Mouse (Mus musculus) heart, postnatal 0 days (tissue): Measurements from ENCODE around the gene Fgfr2. TPM values are rescaled to one million over a fixed set of nuclear protein-coding genes. Genes with fewer than 3 reads are reported as not detected.

Experiments used
- ATAC-seq: fragments of 200-750 bp; cut with Nextera tagmentation; 2 replicates; pipeline ENCODE4 v1.8.0; 2017; ENCODE audit warnings: low read depth, moderate number of reproducible peaks, moderate library complexity; ENCODE audit not compliant: insufficient read depth
- DNase-seq: peaks from one replicate; pipeline ENCODE4 v3.0.0-alpha.2; 2016; ENCODE audit warnings: low spot score
- H3K27ac ChIP-seq: fragments of 300-500 bp; sonication (generic); 2 replicates; pipeline ENCODE4 v1.5.1; 2014; ENCODE audit warnings: low read depth, mild to moderate bottlenecking
- H3K27me3 ChIP-seq: fragments of 300-500 bp; sonication (generic); 2 replicates; pipeline ENCODE4 v1.6.1; 2014; ENCODE audit warnings: low read length, mixed read lengths; ENCODE audit not compliant: control insufficient read depth, insufficient read depth
- H3K36me3 ChIP-seq: fragments of 300-500 bp; sonication (generic); replicated peaks from 2 replicates; pipeline ENCODE4 v1.6.1; 2014; ENCODE audit warnings: low read length, mixed read lengths; ENCODE audit not compliant: control insufficient read depth, insufficient read depth
- H3K4me1 ChIP-seq: fragments of 300-500 bp; sonication (generic); 2 replicates; pipeline ENCODE4 v1.6.1; 2014; ENCODE audit warnings: antibody characterized with exemption; ENCODE audit not compliant: control insufficient read depth, insufficient read depth
- H3K4me2 ChIP-seq: fragments of 300-500 bp; sonication (generic); 2 replicates; pipeline ENCODE4 v1.6.1; 2014; ENCODE audit warnings: low read depth, mild to moderate bottlenecking, low read length, moderate library complexity
- H3K4me3 ChIP-seq: fragments of 300-500 bp; sonication (generic); 2 replicates; pipeline ENCODE4 v1.5.1; 2014; ENCODE audit warnings: low read depth, low read length
- H3K9ac ChIP-seq: fragments of 300-500 bp; sonication (generic); replicated peaks from 2 replicates; pipeline ENCODE4 v1.6.1; 2014; ENCODE audit warnings: low read depth, low read length, mixed read lengths
- H3K9me3 ChIP-seq: fragments of 300-500 bp; sonication (generic); replicated peaks from 2 replicates; pipeline ENCODE4 v1.6.1; 2016; ENCODE audit warnings: low read length; ENCODE audit not compliant: control insufficient read depth
- CTCF ChIP-seq: IDR thresholded peaks from 2 replicates; pipeline ENCODE4 v1.5.1; 2016; ENCODE audit warnings: antibody characterized with exemption, control low read depth, low read depth
- EP300 ChIP-seq: IDR thresholded peaks from 2 replicates; pipeline ENCODE4 v1.6.1; 2016; ENCODE audit warnings: antibody characterized with exemption, low read depth
- WGBS: fragments of 180-500 bp; shearing (Covaris S2); extraction: QIAGEN DNeasy Blood & Tissue Kit; methylation state at CpG from one replicate; pipeline ENCODE4 v1.1.7; 2014; 5-methylcytosine and 5-hydroxymethylcytosine counted together
- polyA plus RNA-seq: library from polyadenylated mRNA; unstranded; fragments of >200 nt; fragmentation: Nextera tagmentation; extraction: Ambion mirVana; gene quantifications from 2 replicates; pipeline ENCODE4 v1.2.1, GENCODE M21; 2015
- total RNA-seq: library from RNA; depleted of rRNA; stranded (reverse); fragments of >200 nt; gene quantifications from 2 replicates; pipeline ENCODE4 v1.2.3, GENCODE M21; 2014; ENCODE audit warnings: low replicate concordance

Gene Fgfr2
- total and polyA plus RNA-seq, 2 experiments from 2014 or later, result 3.8 to 11.5 TPM

DNA sequence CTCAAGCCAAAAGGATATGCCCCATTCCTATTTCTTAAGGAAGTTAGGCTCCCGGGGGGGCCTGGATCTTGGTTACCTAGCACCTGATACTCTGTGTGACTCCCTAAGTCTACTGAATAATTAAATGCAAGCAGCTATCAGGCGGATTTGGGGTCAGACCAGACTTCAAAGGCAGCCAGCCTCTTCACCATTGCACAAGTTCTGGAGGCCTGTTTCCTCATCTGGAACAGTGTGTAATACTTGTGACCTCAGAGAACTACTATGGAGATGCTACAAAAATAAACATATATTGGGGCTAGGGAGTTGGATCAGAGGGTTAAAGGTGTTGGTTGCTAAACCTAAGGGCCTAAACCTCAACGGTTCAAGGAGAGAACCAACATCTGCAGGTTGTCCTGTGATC is 2486.9 kb downstream of the Fgfr2 start:
- H3K36me3 ChIP-seq, result no peaks in the 10 kb centered on the region
- no peak overlapping the region for H3K4me3 ChIP-seq
- DNase-seq (no peak), ATAC-seq (no peak)
- H3K9me3 ChIP-seq, result no peaks in the 10 kb centered on the region
- no peak overlapping the region for H3K9ac ChIP-seq
- H3K4me2 ChIP-seq, result no peak overlapping the region
- H3K27ac ChIP-seq, result no peak overlapping the region
- H3K4me1 ChIP-seq, result peaks cover 21% of the 10 kb centered on the region
- no peaks in the 10 kb centered on the region for H3K27me3 ChIP-seq
- WGBS, result 86% methylated on average over 3 of the region's 3 CpGs
- no peak for TF ChIP-seq EP300
- TF ChIP-seq CTCF, result no peak

DNA sequence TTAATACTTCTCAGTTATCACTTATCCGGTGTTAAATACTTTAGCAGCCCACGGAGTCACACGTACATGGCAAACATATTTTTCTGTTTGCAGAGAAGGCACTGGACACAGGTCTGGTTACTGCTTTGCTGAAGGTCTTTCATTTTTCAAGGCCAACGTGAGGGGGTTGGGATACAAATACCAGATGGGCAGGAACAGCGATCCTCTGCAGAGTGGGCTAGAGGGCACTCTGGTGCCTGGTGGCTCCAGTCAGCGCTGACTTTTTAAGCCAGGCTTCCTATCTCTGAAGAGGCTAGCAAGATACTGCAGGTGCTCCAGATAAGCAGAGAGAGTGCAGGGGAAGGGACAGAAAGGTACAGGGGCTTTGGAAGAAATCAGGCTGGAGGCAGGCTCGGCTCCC is 2487.9 kb downstream of the Fgfr2 start:
- H3K9ac ChIP-seq, result no peak overlapping the region
- no peak overlapping the region for H3K4me2 ChIP-seq
- DNase-seq, result peak; percentile 61
- peak; percentile 64; the same call in 1 of the 2 replicates for ATAC-seq
- WGBS, result 33% methylated on average over 7 of the region's 7 CpGs
- no peak overlapping the region for H3K4me3 ChIP-seq
- no peaks in the 10 kb centered on the region for H3K27me3 ChIP-seq
- TF ChIP-seq EP300, result no peak
- H3K4me1 ChIP-seq, result peaks cover 17% of the 10 kb centered on the region
- H3K27ac ChIP-seq, result 0 out of 2 replicates have a peak overlapping the region, but pooled peaks have one; percentile 18
- no peaks in the 10 kb centered on the region for H3K9me3 ChIP-seq
- H3K36me3 ChIP-seq, result no peaks in the 10 kb centered on the region

DNA sequence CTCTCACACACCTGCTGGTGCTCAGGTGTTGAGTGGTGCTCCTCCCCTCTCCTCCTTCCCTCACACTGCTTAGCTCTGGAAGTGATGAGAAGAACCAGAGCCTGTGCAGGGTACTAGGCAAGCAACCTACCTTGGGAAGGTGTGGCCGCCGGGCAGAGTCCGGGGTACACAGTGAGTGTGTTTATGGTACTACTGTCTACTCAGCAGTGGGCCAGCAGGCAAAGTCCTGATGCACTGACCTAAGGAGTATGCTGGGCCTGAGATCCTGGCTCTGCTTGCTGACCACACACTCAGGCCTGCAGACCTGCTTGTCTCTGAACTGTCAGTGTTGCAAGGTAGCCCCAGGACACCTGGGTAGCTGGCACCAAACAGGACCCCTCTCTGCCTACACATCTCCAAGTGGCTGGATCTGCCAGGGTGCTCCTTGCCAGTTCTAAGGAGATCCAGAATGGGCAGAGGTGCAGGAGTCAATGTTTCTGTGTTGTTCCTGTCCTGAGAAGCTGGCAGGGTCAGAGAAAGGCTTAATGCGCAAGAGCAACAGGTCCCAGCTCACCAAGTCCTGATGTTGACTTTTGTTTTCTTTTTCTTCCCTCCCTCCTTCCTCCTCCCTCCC is 2488.8 kb downstream of the Fgfr2 start:
- Histone ChIP-seq H3K4me1 (peaks cover 18% of the 10 kb centered on the region), H3K9me3 (no peaks in the 10 kb centered on the region), H3K4me3 (no peak overlapping the region), H3K9ac (no peak overlapping the region), H3K4me2 (no peak overlapping the region), H3K36me3 (no peaks in the 10 kb centered on the region), H3K27me3 (no peaks in the 10 kb centered on the region), H3K27ac (no peak overlapping the region)
- no peak for ATAC-seq
- TF ChIP-seq EP300 (no peak), CTCF (no peak)
- WGBS, result 94% methylated on average over 4 of the region's 4 CpGs
- no peak for DNase-seq

GRCm38 (mm10) chr7:130632379-130632732 is 2490.8 kb downstream of the Fgfr2 start:
- Histone ChIP-seq H3K4me1 (peaks cover 32% of the 10 kb centered on the region), H3K4me3 (no peak overlapping the region), H3K27ac (peak overlapping the region; percentile 47), H3K9ac (no peak overlapping the region), H3K4me2 (no peak overlapping the region), H3K36me3 (no peaks in the 10 kb centered on the region), H3K9me3 (no peaks in the 10 kb centered on the region), H3K27me3 (no peaks in the 10 kb centered on the region)
- TF ChIP-seq EP300 (no peak), CTCF (no peak)
- 89% methylated on average over 5 of the region's 5 CpGs for WGBS
- no peak for ATAC-seq
- no peak for DNase-seq

DNA sequence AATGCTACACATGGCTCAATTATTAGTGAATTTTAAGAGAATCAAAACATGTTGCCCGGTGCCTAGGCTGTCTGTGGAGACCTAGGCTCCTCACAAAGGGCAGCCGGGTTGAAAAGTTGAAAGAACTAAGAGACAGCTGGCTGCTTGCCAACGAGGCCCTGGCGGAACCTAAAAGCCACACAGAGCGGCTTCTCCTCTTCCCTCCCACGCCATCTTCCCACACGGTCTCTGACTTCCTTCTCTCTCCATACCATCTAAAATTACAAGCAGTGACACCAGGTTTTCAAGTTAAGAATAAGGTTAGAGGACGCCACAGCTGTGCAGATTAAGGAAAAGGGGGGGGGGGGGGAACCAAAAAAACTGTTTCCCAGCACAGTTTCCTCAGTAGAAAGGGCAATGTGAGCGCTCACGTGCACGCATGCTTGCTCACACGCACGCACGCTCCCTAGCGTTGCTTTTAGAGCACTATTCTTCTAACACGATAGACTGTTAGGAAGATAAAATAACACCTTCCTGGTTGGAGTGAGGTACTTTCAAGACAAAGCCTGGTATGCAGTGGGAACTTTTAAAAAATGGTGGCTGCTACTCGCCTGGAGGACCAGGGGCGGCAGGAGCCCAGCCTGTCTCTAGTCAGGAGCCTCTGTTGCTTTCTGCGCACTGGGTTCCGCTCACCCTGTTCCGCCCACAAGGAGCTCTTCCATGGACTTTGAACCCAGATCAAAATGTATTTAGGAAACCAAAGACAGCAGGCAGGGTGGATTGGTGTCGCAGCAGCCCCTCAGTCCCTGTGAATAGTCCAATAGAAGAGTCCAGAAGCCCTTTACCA is 2491.4 kb downstream of the Fgfr2 start:
- Histone ChIP-seq H3K27me3 (no peaks in the 10 kb centered on the region), H3K27ac (peak overlapping the region; percentile 47), H3K36me3 (no peaks in the 10 kb centered on the region), H3K4me3 (no peak overlapping the region), H3K4me1 (peaks cover 32% of the 10 kb centered on the region), H3K4me2 (peak overlapping the region; percentile 41), H3K9me3 (no peaks in the 10 kb centered on the region), H3K9ac (no peak overlapping the region)
- no peak for ATAC-seq
- WGBS, result 47% methylated on average over 22 of the region's 22 CpGs
- peak; percentile 63 for DNase-seq
- no peak for TF ChIP-seq EP300
- no peak for TF ChIP-seq CTCF
